Mouse (Mus musculus): ENCODE results near the gene Uhrf2. TPM values are rescaled to one million over a fixed set of nuclear protein-coding genes. Genes with fewer than 3 reads are reported as not detected.

The Uhrf2 gene
- total RNA-seq (2023), result 10 to 100 TPM; 79.2 to 85.1 TPM

DNA sequence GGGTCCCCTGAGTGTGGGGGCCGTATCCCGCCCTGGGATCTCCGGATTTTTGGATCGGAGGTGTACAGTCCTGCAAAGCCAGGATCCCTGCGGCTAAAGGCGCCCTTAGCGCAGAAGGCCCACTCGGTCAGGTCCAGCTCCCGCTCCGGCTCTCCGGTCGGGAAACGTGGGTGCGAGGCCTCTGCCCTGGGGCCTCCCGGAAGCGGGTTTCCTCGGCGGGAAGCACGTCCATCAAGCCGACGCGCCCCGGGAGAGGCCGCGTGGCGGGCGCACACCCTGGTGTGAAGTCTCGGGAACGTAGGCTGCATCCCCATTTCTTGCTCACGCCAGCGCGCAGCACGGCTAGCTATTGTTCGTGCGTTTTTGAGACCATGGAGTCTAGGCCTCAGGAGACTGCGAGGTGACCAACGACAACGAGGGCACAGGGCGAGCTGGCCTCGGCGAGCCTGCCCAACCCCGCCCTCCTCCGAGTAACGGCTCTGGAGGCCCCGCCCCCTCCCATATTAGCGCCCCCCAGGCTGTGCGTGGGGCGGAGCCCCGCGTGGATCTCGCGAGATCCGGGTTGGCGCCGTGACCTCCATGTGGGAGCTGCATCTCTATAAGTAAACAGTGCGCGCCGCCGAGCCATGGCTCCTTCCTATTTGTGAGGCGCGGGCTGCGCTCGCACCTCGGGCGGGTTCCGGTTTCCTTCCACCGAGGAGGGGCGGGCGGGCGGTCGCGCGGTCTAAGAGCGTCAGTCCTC lies at the start of gene Uhrf2:
Uhrf2 (plus strand) TSS at position 620 of the 742 bp plus-strand sequence.

DNA sequence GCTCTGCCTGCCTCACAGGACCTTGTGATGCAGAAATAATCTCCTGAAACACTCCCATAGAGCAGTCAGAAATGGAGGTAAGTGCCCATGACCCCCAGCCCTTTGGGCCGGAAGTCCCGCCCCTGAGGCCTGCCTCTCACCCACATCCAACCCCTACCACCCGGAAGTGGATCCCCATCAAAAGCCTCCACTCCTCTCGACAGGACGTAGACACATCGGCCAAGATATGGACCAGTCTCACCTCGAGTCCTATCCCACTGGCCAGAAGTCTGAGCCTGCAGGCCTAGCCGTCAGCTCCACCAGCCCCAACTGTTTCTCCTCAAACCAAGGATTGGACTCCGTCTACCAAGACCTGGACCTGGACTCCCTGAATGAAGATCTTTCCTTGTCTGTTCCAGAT lies 26.7 kb upstream of the Uhrf2 start, which contains the start of gene Trpd52l3:
Trpd52l3 (plus strand) TSS at position 170 of the 400 bp plus-strand sequence.

Other genes with a start within 250 kb of the Uhrf2 start
- 10 to 100 TPM; 28.8 to 30.9 TPM for gene 9930021J03Rik, start 224.5 kb upstream of the Uhrf2 start, total RNA-seq (2023)
- 10 to 100 TPM; 24.9 to 27.2 TPM for gene Ranbp6, start 217.5 kb upstream of the Uhrf2 start, total RNA-seq (2023)
- gene Il33, start 105.4 kb upstream of the Uhrf2 start, total RNA-seq (2023), result not detected
- not detected for gene Trpd52l3, start 26.7 kb upstream of the Uhrf2 start, total RNA-seq (2023)
- under 1 TPM in 1 of 2 experiments, not detected in 1; 0.98 TPM for gene Gldc, start 144.9 kb downstream of the Uhrf2 start, total RNA-seq (2023)
- not detected for gene Mbl2, start 202.4 kb downstream of the Uhrf2 start, total RNA-seq (2023)